Mouse (Mus musculus) frontal cortex, postnatal 25 days (tissue): ENCODE data around the gene Olfr599.
"Not testable (repeated sequence)": the region's sequence is repeated elsewhere in the genome, so short reads cannot be mapped to it uniquely, and the experiment has no call there.

ENCODE experiments used
- DNase-seq, 2 experiments: peaks; one replicate each; pipeline ENCODE4 v3.0.0; 2022; ENCODE audit warnings: low spot score in 2 of 2

Gene Olfr599

GRCm38 (mm10) chr7:103335617-103336016, at the start of gene Olfr599:
Gene Olfr599, plus strand, starts transcription at chr7:103335917.
- no peak for DNase-seq

DNA sequence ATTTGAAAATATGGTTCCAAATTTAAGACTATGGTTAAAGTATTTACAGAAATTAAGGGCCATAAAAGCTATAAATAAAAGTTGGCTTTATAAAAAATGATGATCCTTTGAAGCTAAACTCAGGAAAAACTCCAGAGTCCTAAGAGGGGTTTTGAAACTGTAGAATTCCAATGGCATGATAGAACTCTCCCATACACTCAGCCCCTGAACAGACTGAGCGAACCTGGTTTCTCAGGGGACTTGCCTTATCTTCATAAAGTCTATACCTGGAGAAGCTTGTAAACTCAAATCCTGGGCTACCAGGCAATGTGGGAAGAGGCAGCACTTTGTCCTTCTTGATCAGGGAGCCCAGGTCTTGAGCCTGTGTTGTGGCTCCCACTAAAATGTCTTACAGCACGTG, 30.4 kb upstream of the Olfr599 start, which contains the start of gene Olfr596:
Olfr596 (plus strand) TSS at position 301 of the 400 bp plus-strand sequence.
- DNase-seq, result not testable (repeated sequence)

- DNase-seq, result not testable (repeated sequence)
These were observed 19.7 kb upstream of the Olfr599 start, which contains the start of gene Olfr597 for GRCm38 (mm10) chr7:103316015-103316414. Gene Olfr597, plus strand, starts transcription at chr7:103316315.

- no peak for DNase-seq
These were observed 12.4 kb upstream of the Olfr599 start, which contains the start of gene Olfr598 for GRCm38 (mm10) chr7:103323268-103323667. Gene Olfr598, plus strand, starts transcription at chr7:103323568.

DNA sequence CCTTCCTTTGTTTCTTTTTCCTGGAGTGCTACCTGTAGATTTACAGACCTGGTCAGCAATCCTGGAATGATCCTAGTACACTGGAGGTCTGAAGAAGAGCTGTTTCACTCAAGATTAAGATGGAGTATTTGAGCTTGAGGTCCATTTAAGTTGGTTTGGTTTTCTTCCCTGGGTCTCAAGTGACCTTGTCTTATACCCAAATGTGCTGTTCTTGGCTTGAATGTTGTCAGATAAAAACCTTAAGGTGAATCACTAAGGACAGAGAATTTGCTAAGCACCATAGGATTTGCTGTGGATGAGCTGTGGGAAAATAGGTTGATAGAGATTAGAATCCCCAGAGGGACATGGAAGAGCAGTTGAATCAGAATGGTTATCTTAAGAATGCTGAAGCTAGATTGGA, 13.9 kb downstream of the Olfr599 start, which contains the start of gene Olfr600:
Olfr600 (minus strand) TSS at position 101 of the 400 bp plus-strand sequence.
- no peak for DNase-seq

GRCm38 (mm10) chr7:103362555-103362954, 26.8 kb downstream of the Olfr599 start, which contains the start of gene Olfr601:
Gene Olfr601, minus strand, starts transcription at chr7:103362655.
- no peak for DNase-seq

DNA sequence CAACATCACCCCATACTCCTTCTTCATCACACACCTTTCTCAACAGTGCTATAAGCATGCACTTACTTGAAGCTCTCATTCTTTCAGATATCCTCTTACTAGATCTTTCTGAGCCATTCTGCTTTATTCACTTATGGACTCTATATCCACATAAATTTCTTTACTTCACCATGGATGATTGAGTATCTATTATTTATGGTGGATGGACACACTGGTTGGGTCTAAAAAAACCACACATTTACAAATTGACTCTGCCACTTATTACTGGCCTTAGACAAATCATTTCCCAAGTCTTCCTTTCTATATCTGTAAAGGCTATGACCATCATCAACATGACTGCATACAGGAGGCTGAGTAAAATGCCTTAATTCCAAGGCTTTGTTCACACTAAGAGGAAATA, 50.4 kb downstream of the Olfr599 start, which contains the start of gene Olfr603:
Olfr603 (minus strand) TSS at position 101 of the 400 bp plus-strand sequence.
- DNase-seq, result no peak
